Mouse (Mus musculus) layer of hippocampus, adult 9-10 months (tissue): ENCODE data around the gene Nup93.

Experiments used
- DNase-seq: peaks from one replicate; pipeline ENCODE4 v3.0.0; 2022; ENCODE audit warnings: low spot score

The Nup93 gene

GRCm38 (mm10) chr8:94268359-94268890 is 54.1 kb downstream of the Nup93 start:
- no peak for DNase-seq

- DNase-seq: no peak
These were observed 55.9 kb downstream of the Nup93 start for GRCm38 (mm10) chr8:94270309-94270708.

DNA sequence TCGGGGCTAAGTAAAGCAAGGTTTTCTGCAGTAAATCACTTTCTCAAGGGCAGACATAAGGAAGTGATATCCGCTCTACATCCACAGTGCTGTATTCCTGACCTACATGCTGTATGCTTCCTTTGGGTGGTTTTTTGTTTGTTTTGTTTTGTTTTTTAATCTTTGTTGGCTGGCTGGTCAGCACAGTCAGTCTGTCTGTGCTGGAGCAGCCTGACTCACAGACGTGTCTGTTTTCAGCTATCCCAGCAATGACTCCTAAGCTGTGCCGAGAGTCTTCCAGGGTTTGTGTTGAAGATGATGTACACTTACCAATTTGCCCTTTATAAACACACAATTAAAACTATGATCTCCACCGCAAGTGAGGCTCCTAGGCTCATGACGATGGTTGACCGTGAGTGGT is 56.7 kb downstream of the Nup93 start:
- no peak for DNase-seq

- DNase-seq: no peak
These were observed 58.2 kb downstream of the Nup93 start for GRCm38 (mm10) chr8:94272612-94273011.

DNA sequence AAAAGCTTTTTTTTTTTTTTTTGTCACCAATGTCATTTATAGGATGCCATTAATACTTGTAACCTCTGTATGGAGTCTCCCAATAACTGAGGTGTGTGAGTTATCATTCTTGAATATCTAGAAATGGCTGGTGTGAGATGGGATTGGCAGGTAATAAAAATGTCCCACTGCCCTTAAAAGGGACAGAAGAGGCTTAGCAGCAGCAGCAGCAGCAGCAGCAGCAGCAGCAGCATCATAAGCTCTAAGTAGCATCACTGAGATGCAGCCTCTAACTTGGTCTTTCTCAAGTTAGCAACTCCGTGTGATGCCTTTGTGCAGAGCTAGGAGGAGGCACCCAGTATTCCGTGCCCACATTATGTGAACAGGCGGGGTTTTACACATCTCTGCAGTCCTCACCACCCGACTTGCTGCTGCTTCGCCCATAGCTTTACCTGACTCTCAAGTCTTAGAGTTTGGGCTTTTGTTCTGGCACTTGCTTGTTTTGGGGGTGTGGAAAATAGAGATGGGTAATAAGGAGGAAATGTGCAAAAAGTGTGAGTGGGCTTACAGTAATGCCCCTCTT is 59.0 kb downstream of the Nup93 start:
- DNase-seq: no peak

DNA sequence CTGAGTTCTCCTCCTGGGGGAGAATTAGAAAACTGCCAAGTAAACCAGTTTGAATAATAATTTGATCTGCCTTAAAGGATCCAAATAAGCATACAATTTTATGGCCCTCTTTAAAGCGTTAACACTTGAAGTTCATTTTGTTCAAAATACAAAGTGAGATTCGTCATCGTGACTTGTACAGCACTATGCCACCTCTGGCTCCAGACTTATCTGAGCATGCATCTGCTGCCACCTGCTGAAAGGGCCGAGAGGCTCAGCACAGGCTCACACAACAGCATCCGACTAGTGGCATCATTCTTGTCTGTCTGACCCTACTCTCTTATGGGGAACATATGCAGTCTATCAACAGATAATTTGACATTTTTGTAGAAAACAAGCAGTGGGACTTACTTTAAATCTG is 59.7 kb downstream of the Nup93 start:
- DNase-seq: no peak

DNA sequence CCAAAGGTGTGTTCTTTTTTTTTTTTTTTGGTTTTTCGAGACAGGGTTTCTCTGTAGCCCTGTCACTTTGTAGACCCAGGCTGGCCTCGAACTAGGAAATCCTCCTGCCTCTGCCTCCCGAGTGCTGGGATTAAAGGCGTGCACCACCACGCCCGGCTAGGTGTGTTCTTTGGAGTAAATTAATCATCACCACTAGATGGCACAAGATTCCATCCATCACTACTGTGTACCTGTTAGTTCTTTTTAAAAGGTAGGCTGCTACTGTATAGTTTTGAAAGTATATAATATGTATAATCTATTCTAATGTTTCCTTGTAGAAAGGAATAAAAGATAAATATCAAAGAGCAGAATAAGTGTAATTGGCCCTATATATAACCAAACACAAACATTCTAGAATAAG is 63.9 kb downstream of the Nup93 start:
- DNase-seq: no peak

DNA sequence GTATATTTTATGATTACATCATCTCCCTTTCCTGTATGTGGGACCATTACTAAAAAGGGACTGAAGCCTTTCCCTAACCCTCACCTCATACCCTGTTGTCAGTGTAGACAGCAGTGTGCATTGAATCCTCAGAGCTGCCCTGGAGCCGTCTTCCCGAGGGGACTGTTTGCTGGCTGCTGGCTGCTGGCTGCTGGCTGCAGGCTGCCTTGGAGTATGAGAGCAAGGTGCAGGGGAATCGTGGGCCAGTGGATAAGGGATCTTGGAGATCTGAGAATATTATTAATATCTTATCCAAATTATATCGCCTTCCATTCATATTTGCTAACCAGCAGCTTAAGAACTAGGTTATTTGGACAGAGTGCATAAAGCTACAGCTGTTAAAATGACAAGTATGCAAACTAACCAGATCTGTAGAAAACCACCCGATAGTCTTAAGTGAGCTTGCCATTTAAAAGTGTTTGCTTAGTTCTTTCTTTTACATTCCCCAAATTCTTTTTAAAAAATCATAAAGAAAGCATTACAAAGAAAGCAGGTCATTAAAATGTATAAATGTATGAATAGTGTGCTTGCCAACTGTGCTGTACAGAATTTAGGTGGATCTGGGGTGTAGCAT is 65.7 kb downstream of the Nup93 start:
- no peak for DNase-seq

- DNase-seq: no peak
These were observed 68.2 kb downstream of the Nup93 start for GRCm38 (mm10) chr8:94282453-94282985.

DNA sequence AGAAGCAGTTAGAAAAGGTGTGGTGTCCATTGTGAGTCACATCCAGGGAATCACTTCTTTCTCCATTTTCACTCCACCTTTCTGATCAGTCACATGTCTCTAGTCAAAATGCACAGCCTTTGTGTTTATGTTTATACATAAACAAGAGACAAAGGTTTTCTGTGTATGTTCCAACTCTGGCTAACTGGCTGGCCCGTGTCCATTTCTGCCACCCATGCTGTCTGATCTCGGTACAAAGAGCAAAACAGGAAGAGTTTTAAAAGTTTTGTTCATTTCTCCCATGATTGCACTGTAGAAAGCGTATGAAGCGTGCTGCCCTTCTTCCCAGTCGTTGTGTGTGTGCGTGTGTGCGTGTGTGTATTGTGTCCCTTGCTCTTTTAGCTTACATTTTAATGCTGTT is 69.8 kb downstream of the Nup93 start:
- DNase-seq: no peak

DNA sequence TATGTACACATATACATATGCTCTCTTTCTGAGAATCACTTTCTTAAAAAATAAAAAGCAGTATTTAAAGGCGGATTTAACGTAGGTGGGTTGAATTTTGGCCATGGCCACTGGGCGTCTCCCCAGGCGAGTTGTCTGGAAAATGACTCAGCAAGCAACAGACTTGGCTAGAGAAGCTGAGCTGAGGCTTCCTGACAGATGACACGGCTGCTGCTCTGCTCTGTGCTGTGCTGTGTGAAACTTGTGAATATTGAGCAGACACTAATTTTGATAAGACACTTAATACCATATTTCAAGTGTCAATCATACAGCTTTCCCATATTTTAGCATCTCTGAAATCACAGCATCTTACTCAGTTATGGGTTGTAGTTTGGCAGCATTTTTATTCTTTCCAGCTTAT is 76.2 kb downstream of the Nup93 start:
- DNase-seq: no peak

DNA sequence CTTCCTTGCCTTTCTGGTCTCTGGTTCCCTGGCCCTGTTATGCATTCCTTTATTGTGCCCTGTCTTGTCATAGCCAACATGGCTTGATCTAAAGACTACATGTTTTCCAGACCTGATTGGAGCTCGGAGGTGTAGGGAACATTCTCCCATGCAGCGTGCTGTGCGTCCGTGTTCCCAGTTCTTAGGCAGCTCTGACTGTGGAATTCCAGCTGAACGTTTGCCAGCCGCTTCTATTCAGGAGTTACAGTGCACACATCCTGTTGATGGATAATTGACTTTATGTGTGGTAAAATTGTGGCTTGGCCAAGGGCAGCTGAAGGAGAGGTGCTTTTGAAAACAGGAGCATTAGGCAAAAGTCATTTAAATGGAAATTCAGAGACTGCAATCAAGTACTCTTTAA is 77.7 kb downstream of the Nup93 start:
- DNase-seq: no peak

- no peak for DNase-seq
These were observed 78.3 kb downstream of the Nup93 start for GRCm38 (mm10) chr8:94292626-94293025.

GRCm38 (mm10) chr8:94295687-94296086 is 81.3 kb downstream of the Nup93 start:
- no peak for DNase-seq

DNA sequence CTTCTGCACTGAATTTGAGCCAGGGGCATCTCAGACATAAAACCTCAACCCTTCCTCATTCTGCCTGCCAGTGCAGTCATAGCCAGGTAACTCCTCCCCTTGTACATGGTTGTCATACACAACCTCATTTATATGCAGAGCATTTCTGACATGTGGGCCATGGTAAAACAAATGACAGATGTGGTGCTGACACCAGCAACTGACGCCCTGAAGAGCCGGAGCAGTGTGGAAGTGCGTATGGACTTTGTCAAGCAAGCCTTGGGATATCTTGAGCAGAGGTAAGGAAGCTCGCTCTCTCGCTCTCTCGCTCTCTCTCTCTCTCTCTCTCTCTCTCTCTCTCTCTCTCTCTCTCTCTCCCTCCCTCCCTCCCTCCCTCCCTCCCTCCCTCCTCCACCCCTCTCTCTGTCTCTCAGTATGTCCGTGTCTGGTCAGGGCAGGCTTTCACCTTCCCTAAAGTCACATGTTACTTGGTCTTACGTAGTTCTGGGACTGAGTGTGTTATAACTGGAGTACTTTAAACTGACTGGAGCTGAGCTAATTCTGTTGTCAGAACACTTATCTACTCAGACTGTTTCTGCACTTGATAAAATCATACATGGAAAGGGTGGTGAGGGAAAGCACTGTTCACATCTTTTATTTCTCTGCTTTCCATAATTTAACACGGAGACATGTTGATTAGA is 82.1 kb downstream of the Nup93 start:
- DNase-seq: no peak

- no peak for DNase-seq
These were observed 82.7 kb downstream of the Nup93 start for GRCm38 (mm10) chr8:94297101-94297500.

- no peak for DNase-seq
These were observed 86.4 kb downstream of the Nup93 start for GRCm38 (mm10) chr8:94300809-94301208.

GRCm38 (mm10) chr8:94304412-94304811 is 90.0 kb downstream of the Nup93 start:
- no peak for DNase-seq

GRCm38 (mm10) chr8:94306989-94307513 is 92.7 kb downstream of the Nup93 start:
- no peak for DNase-seq

DNA sequence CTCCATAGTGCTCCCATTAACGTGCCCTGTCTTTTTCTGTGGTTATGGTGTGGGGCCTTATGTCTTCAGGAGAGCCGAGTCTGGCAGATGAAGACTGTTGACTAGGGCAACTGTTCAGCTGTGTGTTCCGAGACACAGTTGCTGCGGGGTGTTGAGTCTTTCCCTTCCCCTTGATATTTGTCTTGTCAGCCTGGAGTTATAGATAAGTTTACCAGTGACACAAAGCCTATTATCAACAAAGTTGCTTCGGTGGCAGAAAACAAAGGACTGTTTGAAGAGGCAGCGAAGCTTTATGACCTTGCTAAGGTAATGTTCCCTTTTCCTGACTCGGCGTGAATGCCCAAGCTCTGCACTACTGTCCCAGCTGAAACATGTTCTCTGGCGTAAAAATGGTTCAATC is 93.3 kb downstream of the Nup93 start:
- no peak for DNase-seq

DNA sequence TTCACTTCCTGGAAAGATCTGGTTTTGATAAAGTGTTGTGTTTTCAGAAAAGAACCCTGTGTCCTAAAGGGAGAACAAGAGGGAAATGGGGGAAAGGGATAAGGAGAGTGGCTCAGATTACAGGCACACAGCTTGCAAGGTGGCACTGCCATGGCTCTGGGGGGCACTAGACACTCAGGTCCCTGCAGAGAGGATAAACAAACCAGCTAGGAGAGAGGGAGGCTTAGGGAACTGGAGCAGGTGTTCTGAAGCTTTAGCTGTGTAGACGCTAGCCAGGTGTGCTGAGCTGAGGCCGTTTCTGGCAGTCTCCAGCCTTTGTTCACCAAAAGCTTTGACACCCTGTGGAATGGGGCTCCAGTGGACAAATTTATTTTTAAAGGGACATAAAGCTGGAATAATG is 99.7 kb downstream of the Nup93 start:
- no peak for DNase-seq

GRCm38 (mm10) chr8:94317249-94317648 is 102.9 kb downstream of the Nup93 start:
- no peak for DNase-seq

GRCm38 (mm10) chr8:94317691-94318090 is 103.3 kb downstream of the Nup93 start:
- DNase-seq: no peak
